Mouse (Mus musculus): ENCODE data around the gene Appl1. TPM values are rescaled to one million over a fixed set of nuclear protein-coding genes. Genes with fewer than 3 reads are reported as not detected.

Appl1 gene
- 6.0 and 8.6 TPM in 2 replicates for polyA plus RNA-seq (2015; fragmentation: Nextera tagmentation; extraction: Ambion mirVana)

- peak within 1 kb of the TSS; percentile 87 for H3K9ac ChIP-seq
- no peaks in the 10 kb centered on the region for H3K36me3 ChIP-seq
- H3K9me3 ChIP-seq (replicated peaks): no peaks in the 10 kb centered on the region
- DNase-seq: no peak
- H3K27ac ChIP-seq: peak within 1 kb of the TSS; percentile 58; the same call in 1 of the 2 replicates
- H3K4me3 ChIP-seq (replicated peaks): peak within 1 kb of the TSS; percentile 87
- 22% methylated on average over 10 of the region's 10 CpGs for WGBS (ENCODE audit: insufficient replicate concordance)
- peaks cover 33% of the 10 kb centered on the region for H3K4me1 ChIP-seq (replicated peaks)
- no peak for ATAC-seq (ENCODE audit: low read depth)
- H3K27me3 ChIP-seq: 0 out of 2 replicates have a peak, but pooled peaks cover 3% of the 10 kb centered on the region
- peak within 1 kb of the TSS; percentile 100 for H3K4me2 ChIP-seq
These were observed at the start of gene Appl1 for GRCm38 (mm10) chr14:26971106-26971789. Gene Appl1 (minus strand): TSS chr14:26971232.

DNA sequence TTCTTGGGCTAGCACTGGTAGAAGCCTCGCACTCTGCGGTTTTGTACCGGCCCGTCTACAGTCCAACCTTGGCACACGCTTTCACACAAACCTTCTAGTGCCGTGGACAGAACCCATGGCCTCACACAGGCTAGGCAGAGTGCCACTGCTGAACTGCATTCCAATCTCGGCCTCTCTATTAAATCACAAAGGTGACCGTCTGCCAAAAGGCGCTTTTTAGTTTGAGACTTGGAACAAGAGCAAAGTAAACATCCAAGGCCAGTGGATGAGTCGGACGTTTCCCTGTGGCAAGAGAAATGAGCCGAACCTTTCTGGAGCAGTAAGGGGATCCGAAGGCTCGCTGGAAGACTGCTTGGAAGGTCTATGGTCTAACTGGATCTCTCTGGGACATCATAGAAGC lies 48.8 kb upstream of the Appl1 start:
- 77% methylated on average over 14 of the region's 14 CpGs for WGBS (ENCODE audit: insufficient replicate concordance)
- no peaks in the 10 kb centered on the region for H3K36me3 ChIP-seq
- no peak overlapping the region for H3K9ac ChIP-seq
- H3K4me1 ChIP-seq (replicated peaks): peaks cover 9% of the 10 kb centered on the region
- no peak overlapping the region for H3K4me3 ChIP-seq (replicated peaks)
- DNase-seq (no peak), ATAC-seq (ENCODE audit: low read depth) (no peak)
- H3K9me3 ChIP-seq (replicated peaks): no peaks in the 10 kb centered on the region
- H3K27ac ChIP-seq: no peak overlapping the region
- no peaks in the 10 kb centered on the region for H3K27me3 ChIP-seq
- H3K4me2 ChIP-seq: no peak overlapping the region

GRCm38 (mm10) chr14:27017936-27018335 lies 46.9 kb upstream of the Appl1 start:
- WGBS (ENCODE audit: insufficient replicate concordance): 68% methylated on average over 2 of the region's 2 CpGs

GRCm38 (mm10) chr14:27013658-27014057 lies 42.6 kb upstream of the Appl1 start:
- Histone ChIP-seq H3K4me3 (replicated peaks) (no peak overlapping the region), H3K36me3 (no peaks in the 10 kb centered on the region), H3K9me3 (replicated peaks) (no peaks in the 10 kb centered on the region), H3K4me1 (replicated peaks) (peaks cover 4% of the 10 kb centered on the region; the same call in 1 of the 2 replicates), H3K9ac (no peak overlapping the region), H3K4me2 (no peak overlapping the region), H3K27ac (no peak overlapping the region), H3K27me3 (no peaks in the 10 kb centered on the region)
- 40% methylated on average over 4 of the region's 4 CpGs for WGBS (ENCODE audit: insufficient replicate concordance)
- DNase-seq (no peak), ATAC-seq (ENCODE audit: low read depth) (peak; percentile 34; the same call in 1 of the 2 replicates)

More at GRCm38 (mm10) chr14:27017936-27018335, 46.9 kb upstream of the Appl1 start:
- Histone ChIP-seq H3K36me3 (no peaks in the 10 kb centered on the region), H3K4me3 (replicated peaks) (no peak overlapping the region), H3K27me3 (no peaks in the 10 kb centered on the region), H3K9me3 (replicated peaks) (no peaks in the 10 kb centered on the region), H3K27ac (no peak overlapping the region), H3K9ac (no peak overlapping the region), H3K4me2 (no peak overlapping the region), H3K4me1 (replicated peaks) (peaks cover 4% of the 10 kb centered on the region; the same call in 1 of the 2 replicates)
- DNase-seq (no peak), ATAC-seq (ENCODE audit: low read depth) (no peak)

DNA sequence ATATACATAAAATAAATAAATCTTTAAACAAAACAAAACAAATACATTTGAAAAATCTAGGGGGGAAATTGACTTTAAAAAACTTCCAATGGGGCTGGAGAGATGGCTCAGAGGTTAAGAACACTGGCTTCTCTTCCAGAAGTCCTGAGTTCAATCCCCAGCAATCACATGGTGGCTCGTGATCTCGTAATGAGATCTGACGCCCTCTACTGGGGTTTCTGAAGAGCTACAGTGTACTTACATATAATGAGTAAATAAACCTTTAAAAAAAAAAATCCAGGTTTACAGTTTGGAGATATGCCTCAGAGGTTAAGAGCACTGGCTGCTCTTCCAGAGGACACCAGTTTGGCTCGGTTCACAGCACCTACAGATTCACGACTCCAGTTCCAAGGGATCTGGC lies 40.5 kb upstream of the Appl1 start:
- Histone ChIP-seq H3K27me3 (no peaks in the 10 kb centered on the region), H3K9me3 (replicated peaks) (no peaks in the 10 kb centered on the region), H3K4me2 (no peak overlapping the region), H3K36me3 (no peaks in the 10 kb centered on the region), H3K4me3 (replicated peaks) (no peak overlapping the region), H3K4me1 (replicated peaks) (peaks cover 5% of the 10 kb centered on the region), H3K27ac (no peak overlapping the region), H3K9ac (no peak overlapping the region)
- no peak for DNase-seq
- no peak for ATAC-seq (ENCODE audit: low read depth)
- 61% methylated on average over 5 of the region's 5 CpGs for WGBS (ENCODE audit: insufficient replicate concordance)

- Histone ChIP-seq H3K4me1 (replicated peaks) (peaks cover 17% of the 10 kb centered on the region), H3K9me3 (replicated peaks) (no peaks in the 10 kb centered on the region), H3K4me2 (no peak overlapping the region), H3K36me3 (no peaks in the 10 kb centered on the region), H3K9ac (no peak overlapping the region), H3K27me3 (no peaks in the 10 kb centered on the region), H3K27ac (no peak overlapping the region), H3K4me3 (replicated peaks) (no peak overlapping the region)
- DNase-seq: no peak
- 25% methylated on average over 6 of the region's 6 CpGs for WGBS (ENCODE audit: insufficient replicate concordance)
- no peak for ATAC-seq (ENCODE audit: low read depth)
These were observed 34.9 kb upstream of the Appl1 start for GRCm38 (mm10) chr14:27005937-27006336.

GRCm38 (mm10) chr14:27004906-27005305 lies 33.9 kb upstream of the Appl1 start:
- H3K9ac ChIP-seq: no peak overlapping the region
- H3K4me2 ChIP-seq: no peak overlapping the region
- H3K27ac ChIP-seq: no peak overlapping the region
- ATAC-seq (ENCODE audit: low read depth) (no peak), DNase-seq (no peak)
- no peaks in the 10 kb centered on the region for H3K9me3 ChIP-seq (replicated peaks)
- H3K4me1 ChIP-seq (replicated peaks): peaks cover 22% of the 10 kb centered on the region
- H3K27me3 ChIP-seq: no peaks in the 10 kb centered on the region
- WGBS (ENCODE audit: insufficient replicate concordance): 76% methylated on average over 7 of the region's 7 CpGs
- no peaks in the 10 kb centered on the region for H3K36me3 ChIP-seq
- H3K4me3 ChIP-seq (replicated peaks): no peak overlapping the region

GRCm38 (mm10) chr14:27000386-27000785 lies 29.4 kb upstream of the Appl1 start:
- ATAC-seq (ENCODE audit: low read depth) (peak; percentile 87), DNase-seq (peak; percentile 7)
- Histone ChIP-seq H3K27me3 (no peaks in the 10 kb centered on the region), H3K4me1 (replicated peaks) (peaks cover 25% of the 10 kb centered on the region), H3K9me3 (replicated peaks) (no peaks in the 10 kb centered on the region), H3K9ac (peak overlapping the region; percentile 62), H3K36me3 (no peaks in the 10 kb centered on the region), H3K27ac (peak overlapping the region; percentile 22), H3K4me3 (replicated peaks) (peak overlapping the region; percentile 55), H3K4me2 (peak overlapping the region; percentile 59)
- 3% methylated on average over 11 of the region's 11 CpGs for WGBS (ENCODE audit: insufficient replicate concordance)

DNA sequence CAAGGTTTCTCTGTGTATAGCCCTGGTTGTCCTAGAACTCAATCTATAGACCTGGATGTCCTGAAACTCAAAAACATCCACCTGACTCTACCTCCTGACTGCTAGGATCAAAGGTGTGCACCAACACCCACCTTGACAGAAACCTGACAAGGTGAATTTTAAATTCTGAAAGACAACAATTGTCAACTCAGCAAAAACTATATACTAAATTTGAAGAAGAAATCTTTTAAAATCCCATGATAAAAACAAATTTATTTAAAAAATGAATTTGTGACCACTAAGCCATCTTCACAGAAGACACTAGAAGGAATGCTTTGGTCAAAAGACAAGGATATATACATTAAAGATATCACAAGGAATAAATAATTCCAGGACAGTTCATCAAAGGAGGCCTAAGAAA lies 25.2 kb upstream of the Appl1 start:
- H3K27ac ChIP-seq: no peak overlapping the region
- H3K36me3 ChIP-seq: no peaks in the 10 kb centered on the region
- H3K27me3 ChIP-seq: no peaks in the 10 kb centered on the region
- H3K4me1 ChIP-seq (replicated peaks): peaks cover 36% of the 10 kb centered on the region
- no peak overlapping the region for H3K4me2 ChIP-seq
- H3K9me3 ChIP-seq (replicated peaks): no peaks in the 10 kb centered on the region
- ATAC-seq (ENCODE audit: low read depth) (no peak), DNase-seq (no peak)
- H3K9ac ChIP-seq: no peak overlapping the region
- no peak overlapping the region for H3K4me3 ChIP-seq (replicated peaks)

DNA sequence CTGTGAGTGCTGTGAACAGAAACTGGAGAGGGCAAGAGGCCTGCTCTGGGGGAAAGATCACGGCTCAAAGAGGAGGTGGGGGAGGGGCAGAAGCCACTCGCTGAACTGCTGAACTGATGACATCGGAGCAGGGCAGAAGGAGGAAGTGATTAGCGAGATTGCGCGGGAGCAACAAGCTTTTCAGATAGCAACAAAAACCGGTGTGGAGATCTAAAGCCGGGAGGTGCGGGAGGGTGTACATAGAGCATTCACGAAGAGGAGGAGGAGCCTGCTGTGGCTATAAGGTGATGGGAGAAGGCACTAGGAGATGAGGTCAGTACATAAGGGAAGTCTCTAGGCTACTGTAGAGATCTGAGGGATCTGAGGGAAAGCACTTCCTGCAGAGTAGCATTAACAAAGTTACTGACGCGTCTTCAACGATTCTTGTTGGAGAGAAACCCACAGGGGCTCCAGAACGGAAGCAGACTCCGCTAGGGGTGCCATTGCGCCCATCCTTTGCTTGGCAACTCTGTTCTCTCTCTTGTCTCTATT lies 23.2 kb upstream of the Appl1 start, which contains the start of gene Hesx1:
Hesx1 (plus strand) TSS at position 206 of the 531 bp plus-strand sequence.
- Histone ChIP-seq H3K36me3 (no peaks in the 10 kb centered on the region), H3K27ac (no peak within 1 kb of the TSS), H3K27me3 (no peaks in the 10 kb centered on the region), H3K9me3 (replicated peaks) (no peaks in the 10 kb centered on the region), H3K4me1 (replicated peaks) (peaks cover 21% of the 10 kb centered on the region), H3K4me3 (replicated peaks) (peak within 1 kb of the TSS; percentile 38), H3K4me2 (peak within 1 kb of the TSS; percentile 56), H3K9ac (peak within 1 kb of the TSS; percentile 14)
- WGBS (ENCODE audit: insufficient replicate concordance): 2% methylated on average over 16 of the region's 16 CpGs
- ATAC-seq (ENCODE audit: low read depth) (peak; percentile 74), DNase-seq (peak; percentile 10)

GRCm38 (mm10) chr14:26993427-26993826 lies 22.4 kb upstream of the Appl1 start:
- Histone ChIP-seq H3K9ac (no peak overlapping the region), H3K27ac (no peak overlapping the region), H3K27me3 (no peaks in the 10 kb centered on the region), H3K4me2 (no peak overlapping the region), H3K4me3 (replicated peaks) (no peak overlapping the region), H3K9me3 (replicated peaks) (no peaks in the 10 kb centered on the region), H3K36me3 (no peaks in the 10 kb centered on the region), H3K4me1 (replicated peaks) (peaks cover 14% of the 10 kb centered on the region)
- DNase-seq (no peak), ATAC-seq (ENCODE audit: low read depth) (no peak)
- WGBS (ENCODE audit: insufficient replicate concordance): 42% methylated on average over 3 of the region's 3 CpGs

DNA sequence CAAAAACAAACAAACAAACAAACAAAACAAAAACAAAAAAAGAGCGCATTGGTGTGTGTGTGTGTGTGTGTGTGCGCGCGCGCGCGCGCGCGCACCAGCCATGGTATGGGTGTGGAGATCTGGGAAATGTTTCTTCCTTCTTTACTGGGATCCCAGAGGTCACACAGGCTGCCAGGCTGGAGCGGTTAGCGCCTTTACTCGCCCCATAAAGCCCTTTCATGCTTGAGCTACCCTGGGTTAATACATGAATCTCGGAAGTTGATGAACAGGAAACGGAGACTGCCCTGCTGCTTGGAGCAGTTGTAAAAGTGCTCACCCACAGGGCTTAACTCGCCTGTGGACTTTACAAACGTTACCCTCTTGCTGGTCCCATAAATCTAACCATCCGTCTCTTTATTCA lies 20.6 kb upstream of the Appl1 start:
- Histone ChIP-seq H3K36me3 (no peaks in the 10 kb centered on the region), H3K4me3 (replicated peaks) (no peak overlapping the region), H3K4me2 (no peak overlapping the region), H3K4me1 (replicated peaks) (peaks cover 14% of the 10 kb centered on the region), H3K9ac (no peak overlapping the region), H3K27ac (no peak overlapping the region), H3K9me3 (replicated peaks) (no peaks in the 10 kb centered on the region), H3K27me3 (no peaks in the 10 kb centered on the region)
- DNase-seq: no peak
- ATAC-seq (ENCODE audit: low read depth): no peak
- 76% methylated on average over 18 of the region's 18 CpGs for WGBS (ENCODE audit: insufficient replicate concordance)
